Mouse (Mus musculus) spleen, adult 18-20 months (tissue): ENCODE results near the gene Plekhh2.

Experiments used
- DNase-seq, 2 experiments: peaks; one replicate each; pipeline ENCODE4 v3.0.0; 2022; ENCODE audit warnings: mixed read lengths in 2 of 2

Gene Plekhh2

GRCm38 (mm10) chr17:84646477-84646876 is 134.8 kb downstream of the Plekhh2 start:
- no peak for DNase-seq

- no peak for DNase-seq
Measured at GRCm38 (mm10) chr17:84647630-84648029, 135.9 kb downstream of the Plekhh2 start.

DNA sequence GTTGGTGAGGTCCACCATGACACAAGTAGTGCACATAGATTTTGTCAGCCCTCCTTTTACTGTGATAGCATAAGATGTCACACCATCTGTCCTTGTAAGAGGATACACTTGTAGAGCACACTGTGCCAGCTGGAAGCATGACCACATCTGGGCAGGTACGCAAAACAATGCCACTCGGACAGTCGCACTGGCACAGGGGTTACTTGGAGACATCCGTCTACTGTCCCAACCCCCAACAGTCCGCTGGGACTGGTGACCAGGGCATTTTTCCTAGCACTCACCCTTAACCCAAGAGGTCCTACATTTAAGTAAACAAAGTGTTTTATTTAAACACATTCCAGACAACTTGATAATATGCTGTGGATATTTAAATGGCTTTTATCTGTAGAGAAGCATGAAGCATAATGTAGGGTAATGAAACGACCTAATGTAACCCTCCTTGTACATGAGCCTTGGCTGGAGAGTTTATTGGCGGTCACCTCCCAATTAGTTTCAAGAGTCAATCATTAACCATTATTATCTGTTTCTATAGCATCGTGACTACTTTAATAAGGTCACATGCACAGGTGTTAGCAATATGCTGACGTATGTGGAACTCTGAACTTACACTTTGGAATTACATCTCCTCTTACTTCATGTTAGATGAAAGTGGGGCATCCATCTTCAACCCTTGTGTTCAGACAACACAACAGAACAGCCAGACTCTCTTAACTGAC is 138.8 kb downstream of the Plekhh2 start:
- no peak for DNase-seq

GRCm38 (mm10) chr17:84653544-84653943 is 141.8 kb downstream of the Plekhh2 start:
- no peak for DNase-seq

DNA sequence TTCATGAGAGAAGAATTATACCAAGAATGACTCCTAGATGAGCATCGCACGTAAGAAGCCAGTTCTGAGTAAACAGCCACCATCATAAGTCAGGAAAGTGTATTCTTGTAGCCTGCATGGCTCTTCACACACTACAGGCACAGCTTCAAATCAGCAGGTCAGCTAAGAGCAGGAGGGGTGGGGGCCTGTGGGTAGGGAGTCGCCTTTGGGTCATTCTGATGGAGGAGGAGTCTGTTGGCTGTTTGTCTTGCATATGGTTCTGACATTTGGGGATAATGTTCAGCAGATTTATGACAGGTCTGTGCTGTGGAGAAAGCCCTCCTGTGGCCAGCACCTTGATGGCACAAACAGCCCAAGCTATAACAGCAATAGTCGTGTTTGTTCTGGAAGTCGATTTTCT is 144.5 kb downstream of the Plekhh2 start:
- no peak for DNase-seq

DNA sequence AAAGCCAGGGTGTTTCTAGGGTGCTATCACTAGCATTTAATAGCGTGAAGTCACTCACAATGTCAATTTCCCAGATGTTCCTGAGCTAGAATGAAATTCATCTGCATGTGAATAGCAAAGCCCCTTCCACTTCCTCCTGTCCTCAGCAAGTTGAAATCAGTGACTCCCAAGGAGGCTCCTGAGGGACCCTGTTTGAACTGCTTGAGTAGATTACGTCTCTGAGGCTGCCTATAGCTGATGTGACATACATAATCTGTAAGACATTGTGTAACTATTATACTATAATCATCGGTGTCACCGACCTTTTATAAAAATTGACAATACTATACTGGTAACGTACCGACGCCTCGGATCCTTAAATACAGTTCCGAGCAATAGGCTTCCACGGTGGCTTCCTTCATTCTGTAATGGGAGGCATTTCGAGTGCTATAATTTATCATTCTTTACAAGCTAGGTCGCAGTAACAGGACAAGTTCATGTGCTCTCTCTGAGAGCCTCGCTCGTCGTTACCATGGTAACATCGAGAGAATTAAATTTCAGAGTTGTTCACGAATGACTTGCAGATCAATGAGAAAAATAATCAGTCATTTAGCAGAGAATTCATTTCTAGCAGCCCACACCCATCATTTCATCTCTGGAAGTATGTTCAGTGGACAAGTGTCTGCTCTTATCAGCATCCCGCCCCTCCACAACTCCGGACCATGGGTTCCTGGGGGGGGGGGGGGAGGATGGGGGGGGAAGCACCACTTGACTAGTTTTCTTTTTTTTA is 145.1 kb downstream of the Plekhh2 start:
- no peak for DNase-seq

GRCm38 (mm10) chr17:84657422-84657732 is 145.7 kb downstream of the Plekhh2 start:
- DNase-seq = no peak

- DNase-seq = no peak
Measured at GRCm38 (mm10) chr17:84657782-84658181, 146.1 kb downstream of the Plekhh2 start.

GRCm38 (mm10) chr17:84658195-84658594 is 146.5 kb downstream of the Plekhh2 start:
- no peak for DNase-seq

- no peak for DNase-seq
Measured at GRCm38 (mm10) chr17:84658951-84659350, 147.3 kb downstream of the Plekhh2 start.

DNA sequence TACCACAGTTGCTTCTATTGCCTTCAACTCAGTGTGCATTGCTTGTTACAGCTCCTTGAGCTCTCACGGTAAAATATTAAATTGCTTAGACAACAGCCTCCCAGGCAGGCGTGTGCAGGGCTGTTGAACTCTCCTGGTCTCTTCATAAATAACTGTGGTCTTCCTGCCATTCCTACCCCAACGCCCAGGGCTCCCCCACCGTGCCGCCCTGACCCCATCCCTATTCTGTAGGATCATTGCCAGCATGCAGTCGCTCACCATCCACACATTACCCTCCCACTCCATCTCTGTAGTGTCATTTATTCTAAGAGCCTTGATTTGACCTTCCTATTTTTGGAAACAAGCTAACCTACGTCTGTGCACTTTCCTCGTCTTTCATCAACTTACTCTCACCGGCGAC is 153.4 kb downstream of the Plekhh2 start:
- DNase-seq = no peak

- no peak for DNase-seq
Measured at GRCm38 (mm10) chr17:84665691-84666090, 154.0 kb downstream of the Plekhh2 start.

DNA sequence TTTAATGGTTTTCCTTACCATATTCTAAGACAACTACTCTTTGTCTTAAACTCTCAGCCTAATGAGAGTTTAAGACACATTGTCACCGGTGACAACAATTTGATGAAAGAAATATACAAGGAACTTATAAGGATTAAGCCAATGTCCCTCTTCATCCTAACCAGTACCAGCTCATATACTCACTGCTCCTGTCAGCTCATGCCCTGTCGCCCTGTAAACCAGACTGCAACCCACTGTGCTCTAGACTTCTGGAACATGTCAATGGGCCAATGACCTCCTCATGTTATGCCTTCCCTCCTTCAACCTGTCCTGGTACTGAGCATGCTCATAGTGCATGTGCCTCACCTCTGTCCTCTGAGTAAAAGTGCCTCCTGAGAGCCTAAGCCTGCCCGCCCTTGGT is 156.2 kb downstream of the Plekhh2 start:
- DNase-seq = no peak
